Mouse (Mus musculus) cerebellum, adult 2 months (tissue): ENCODE results near the gene Zmynd10. TPM values are rescaled to one million over a fixed set of nuclear protein-coding genes. Genes with fewer than 3 reads are reported as not detected.

Experiments used
- DNase-seq, 2 experiments: peaks; one replicate each; pipeline ENCODE4 v3.0.0; 2021
- H3K27ac ChIP-seq: fragments of 200-500 bp; 2 replicates; pipeline ENCODE4 v1.5.1; 2012; ENCODE audit warnings: low read length, control low read depth, inconsistent platforms; ENCODE audit not compliant: insufficient read depth
- H3K27me3 ChIP-seq: fragments of 200-500 bp; 2 replicates; pipeline ENCODE4 v1.6.1; 2012; ENCODE audit warnings: inconsistent platforms, mild to moderate bottlenecking, low read length, moderate library complexity; ENCODE audit not compliant: control insufficient read depth, insufficient read depth
- H3K4me1 ChIP-seq: fragments of 200-500 bp; 2 replicates; pipeline ENCODE4 v1.6.1; 2011; ENCODE audit warnings: low read length; ENCODE audit not compliant: control insufficient read depth, insufficient read depth
- H3K4me3 ChIP-seq: fragments of 200-500 bp; replicated peaks from 2 replicates; pipeline ENCODE3; 2011; ENCODE audit warnings: mild to moderate bottlenecking, low read depth, low read length, control low read depth; ENCODE audit not compliant: insufficient read depth
- CTCF ChIP-seq: fragments of 200-500 bp; IDR thresholded peaks from 2 replicates; pipeline ENCODE4 v1.5.1; 2011; ENCODE audit warnings: low read depth, mild to moderate bottlenecking, control low read depth, low read length, moderate library complexity, borderline replicate concordance; ENCODE audit not compliant: insufficient read depth
- POLR2A ChIP-seq: fragments of 200-500 bp; IDR thresholded peaks from 2 replicates; pipeline ENCODE4 v1.6.1; 2011; ENCODE audit warnings: low read length, control low read depth, borderline replicate concordance; ENCODE audit not compliant: insufficient read depth
- WGBS: fragments of 180-500 bp; shearing (Covaris S2); methylation state at CpG from one replicate; pipeline ENCODE4 v1.1.7; 2018; 5-methylcytosine and 5-hydroxymethylcytosine counted together
- polyA plus RNA-seq: library from polyadenylated mRNA; depleted of rRNA; stranded (reverse); fragments of >200 nt; gene quantifications from 2 replicates; pipeline ENCODE4 v1.2.3, GENCODE M21; 2012; rRNA removed

Zmynd10 gene
- polyA plus RNA-seq, 1 experiment: 1.6 TPM

- TF ChIP-seq POLR2A (no peak), CTCF (no peak)
- Histone ChIP-seq H3K27me3 (no peaks in the 10 kb centered on the region), H3K4me1 (peaks cover 10% of the 10 kb centered on the region), H3K27ac (no peak overlapping the region), H3K4me3 (no peak overlapping the region)
- WGBS: 65% methylated on average over 14 of the region's 14 CpGs
- peak; percentile 60 to 73 for DNase-seq
These were observed 52.7 kb downstream of the Zmynd10 start for GRCm38 (mm10) chr9:107599842-107600241.

GRCm38 (mm10) chr9:107600745-107601144 is 53.6 kb downstream of the Zmynd10 start:
- DNase-seq: peak in 1 of 2 experiments; percentile 44
- Histone ChIP-seq H3K27ac (no peak overlapping the region), H3K4me1 (peaks cover 10% of the 10 kb centered on the region), H3K27me3 (no peaks in the 10 kb centered on the region), H3K4me3 (no peak overlapping the region)
- peak; percentile 29; the same call in 1 of the 2 replicates for TF ChIP-seq CTCF
- no peak for TF ChIP-seq POLR2A
- 79% methylated on average over 12 of the region's 12 CpGs for WGBS

Other genes starting within 250 kb of the Zmynd10 start
- 27.8 and 31.7 TPM in 2 replicates for gene Hemk1, start 208.9 kb upstream of the Zmynd10 start, polyA plus RNA-seq
- gene 6430571L13Rik, start 206.7 kb upstream of the Zmynd10 start, polyA plus RNA-seq: 44.9 and 52.5 TPM in 2 replicates
- 130 and 148 TPM in 2 replicates for gene Cacna2d2, start 147.7 kb upstream of the Zmynd10 start, polyA plus RNA-seq
- 44.3 and 44.6 TPM in 2 replicates for gene Tmem115, start 13.4 kb upstream of the Zmynd10 start, polyA plus RNA-seq
- gene Cyb561d2, start 5.1 kb upstream of the Zmynd10 start, polyA plus RNA-seq: 21.2 and 21.5 TPM in 2 replicates
- gene Nprl2, start 5.1 kb upstream of the Zmynd10 start, polyA plus RNA-seq: 64.1 and 70.7 TPM in 2 replicates
- gene Rassf1, start 4.3 kb downstream of the Zmynd10 start, polyA plus RNA-seq: 30.3 and 32.3 TPM in 2 replicates
- gene Tusc2, start 16.0 kb downstream of the Zmynd10 start, polyA plus RNA-seq: 123 and 127 TPM in 2 replicates
- gene Hyal2, start 20.6 kb downstream of the Zmynd10 start, polyA plus RNA-seq: 10.8 and 11.9 TPM in 2 replicates
- gene Hyal1, start 29.6 kb downstream of the Zmynd10 start, polyA plus RNA-seq: 5.7 and 6.8 TPM in 2 replicates
- gene Naa80, start 31.6 kb downstream of the Zmynd10 start, polyA plus RNA-seq: 19.5 and 21.6 TPM in 2 replicates
- gene Hyal3, start 33.5 kb downstream of the Zmynd10 start, polyA plus RNA-seq: 1.1 TPM in 2 replicates
- gene Ifrd2, start 40.3 kb downstream of the Zmynd10 start, polyA plus RNA-seq: 20.2 and 23.4 TPM in 2 replicates
- 3.9 and 6.4 TPM in 2 replicates for gene Sema3b, start 61.9 kb downstream of the Zmynd10 start, polyA plus RNA-seq
- gene Gnai2, start 88.1 kb downstream of the Zmynd10 start, polyA plus RNA-seq: 273 and 301 TPM in 2 replicates
- gene Slc38a3, start 122.2 kb downstream of the Zmynd10 start, polyA plus RNA-seq: 145 and 152 TPM in 2 replicates
- 0.15 and 0.36 TPM in 2 replicates for gene Gnat1, start 132.4 kb downstream of the Zmynd10 start, polyA plus RNA-seq
- 30.4 and 31.8 TPM in 2 replicates for gene Sema3f, start 163.2 kb downstream of the Zmynd10 start, polyA plus RNA-seq
- 126 and 129 TPM in 2 replicates for gene Rbm5, start 223.7 kb downstream of the Zmynd10 start, polyA plus RNA-seq